Mouse (Mus musculus): ENCODE data around the gene Slc35a3. TPM values are rescaled to one million over a fixed set of nuclear protein-coding genes. Genes with fewer than 3 reads are reported as not detected.

Gene Slc35a3
- polyA plus RNA-seq, 1 experiment from 2014 or later = 15.9 TPM

DNA sequence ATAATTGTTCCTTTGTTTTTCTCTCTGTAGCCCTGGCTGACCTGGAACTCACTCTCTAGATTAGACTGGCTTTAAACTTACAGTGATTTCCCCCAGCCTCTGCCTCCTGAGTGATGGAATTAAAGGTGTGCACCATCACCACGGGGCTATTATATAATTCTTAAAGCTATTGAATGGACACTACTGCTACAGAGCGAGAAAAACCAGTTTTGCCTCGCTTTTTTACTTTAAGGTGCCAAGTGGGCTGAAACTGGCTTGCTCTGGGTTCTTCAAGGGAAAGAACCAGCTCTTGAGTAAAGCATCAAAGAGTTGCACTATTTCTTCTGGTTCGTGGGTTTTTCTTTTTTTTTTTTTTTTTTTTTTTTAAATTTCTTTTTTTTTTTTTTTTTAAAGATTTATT lies 10.3 kb upstream of the Slc35a3 start:
- no peak overlapping the region for H3K27ac ChIP-seq

GRCm38 (mm10) chr3:116718951-116719350 lies 6.3 kb upstream of the Slc35a3 start:
- Histone ChIP-seq H3K4me3 (replicated peaks) (no peak overlapping the region), H3K4me1 (no peaks in the 10 kb centered on the region), H3K27ac (no peak overlapping the region), H3K27me3 (no peaks in the 10 kb centered on the region), H3K4me2 (no peak overlapping the region), H3K9ac (no peak overlapping the region), H3K36me3 (no peaks in the 10 kb centered on the region), H3K9me3 (replicated peaks) (no peaks in the 10 kb centered on the region)
- ATAC-seq (replicated peaks; ENCODE audit: low FRiP score) = no peak
- 64% methylated on average over 3 of the region's 3 CpGs for WGBS

More for the DNA sequence above, 10.3 kb upstream of the Slc35a3 start:
- no peak overlapping the region for H3K4me3 ChIP-seq (replicated peaks)
- H3K9me3 ChIP-seq (replicated peaks) = no peaks in the 10 kb centered on the region
- 64% methylated on average over 4 of the region's 4 CpGs for WGBS
- H3K4me2 ChIP-seq = no peak overlapping the region
- H3K9ac ChIP-seq = no peak overlapping the region
- H3K27me3 ChIP-seq = no peaks in the 10 kb centered on the region
- no peak for ATAC-seq (replicated peaks; ENCODE audit: low FRiP score)
- H3K4me1 ChIP-seq = peaks cover 11% of the 10 kb centered on the region; the same call in 1 of the 2 replicates
- H3K36me3 ChIP-seq = no peaks in the 10 kb centered on the region

DNA sequence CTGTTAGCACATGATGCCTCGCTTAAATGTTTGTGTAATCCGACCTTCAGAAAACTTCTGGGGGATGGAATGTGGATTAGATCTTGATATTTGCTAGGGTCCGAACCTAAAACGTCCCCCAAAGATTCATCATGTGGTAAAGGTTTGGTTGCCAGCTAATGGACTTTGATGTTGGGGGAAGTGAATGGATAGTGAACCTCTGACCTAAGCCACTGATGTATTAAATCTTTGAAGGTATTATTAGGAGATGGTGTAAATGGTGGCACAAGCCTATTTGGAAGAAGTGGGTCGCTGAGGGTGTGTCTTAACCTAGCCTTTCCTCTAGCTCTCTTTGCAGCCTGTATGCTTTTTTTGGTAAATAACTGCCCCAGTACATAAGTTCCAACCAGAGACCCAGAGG lies 400 bp upstream of the Slc35a3 start:
- peaks cover 14% of the 10 kb centered on the region for H3K4me1 ChIP-seq
- H3K27me3 ChIP-seq = no peaks in the 10 kb centered on the region
- H3K9ac ChIP-seq = peak overlapping the region; percentile 92; the same call in 1 of the 2 replicates
- H3K27ac ChIP-seq = peak overlapping the region; percentile 88; the same call in 1 of the 2 replicates
- WGBS = 16% methylated on average over 5 of the region's 5 CpGs
- H3K9me3 ChIP-seq (replicated peaks) = no peaks in the 10 kb centered on the region
- peak overlapping the region; percentile 87 for H3K4me2 ChIP-seq
- H3K36me3 ChIP-seq = no peaks in the 10 kb centered on the region
- H3K4me3 ChIP-seq (replicated peaks) = peak overlapping the region; percentile 99
- no peak for ATAC-seq (replicated peaks; ENCODE audit: low FRiP score)

- WGBS = under 1% methylated on average over 77 of the region's 85 CpGs
- Histone ChIP-seq H3K4me3 (replicated peaks) (peak overlapping the region; percentile 99), H3K9ac (peak overlapping the region; percentile 92), H3K27ac (peak overlapping the region; percentile 88), H3K4me2 (peak overlapping the region; percentile 87), H3K27me3 (no peaks in the 10 kb centered on the region), H3K36me3 (no peaks in the 10 kb centered on the region), H3K4me1 (peaks cover 14% of the 10 kb centered on the region), H3K9me3 (replicated peaks) (no peaks in the 10 kb centered on the region)
- peak; percentile 91 for ATAC-seq (replicated peaks; ENCODE audit: low FRiP score)
Observed at GRCm38 (mm10) chr3:116711624-116712435, 801 bp downstream of the Slc35a3 start.

DNA sequence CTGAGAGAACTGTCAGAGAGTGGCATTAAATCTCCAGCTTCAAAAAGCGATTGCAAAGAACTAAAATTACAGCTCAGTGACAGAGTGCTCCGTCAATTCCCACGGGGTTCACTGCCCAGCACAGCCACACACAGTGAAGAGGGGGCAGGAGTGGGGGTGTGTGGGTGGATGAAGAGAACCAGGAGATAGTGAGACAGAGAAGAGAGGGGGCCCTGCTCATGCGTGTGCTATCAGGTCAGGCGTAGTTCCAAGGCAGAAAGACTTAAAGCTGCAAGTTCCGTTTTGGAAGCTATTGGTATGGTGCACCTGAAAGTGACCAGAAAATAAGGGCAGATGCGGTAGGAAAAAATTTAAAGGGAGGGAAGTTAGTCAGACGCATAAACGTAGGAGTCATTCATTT lies 1.7 kb downstream of the Slc35a3 start:
- ATAC-seq (replicated peaks; ENCODE audit: low FRiP score) = no peak
- peak overlapping the region; percentile 99 for H3K4me3 ChIP-seq (replicated peaks)
- no peak overlapping the region for H3K27ac ChIP-seq
- 28% methylated on average over 9 of the region's 9 CpGs for WGBS
- H3K4me1 ChIP-seq = peaks cover 14% of the 10 kb centered on the region
- no peaks in the 10 kb centered on the region for H3K9me3 ChIP-seq (replicated peaks)
- no peaks in the 10 kb centered on the region for H3K27me3 ChIP-seq
- no peaks in the 10 kb centered on the region for H3K36me3 ChIP-seq
- peak overlapping the region; percentile 87 for H3K4me2 ChIP-seq
- no peak overlapping the region for H3K9ac ChIP-seq

GRCm38 (mm10) chr3:116705637-116706204 lies 6.9 kb downstream of the Slc35a3 start:
- Histone ChIP-seq H3K4me1 (peaks cover 4% of the 10 kb centered on the region; the same call in 1 of the 2 replicates), H3K9ac (no peak overlapping the region), H3K4me3 (replicated peaks) (no peak overlapping the region), H3K4me2 (no peak overlapping the region), H3K27me3 (no peaks in the 10 kb centered on the region), H3K36me3 (0 out of 2 replicates have a peak, but pooled peaks cover 3% of the 10 kb centered on the region), H3K27ac (no peak overlapping the region), H3K9me3 (replicated peaks) (no peaks in the 10 kb centered on the region)
- ATAC-seq (replicated peaks; ENCODE audit: low FRiP score) = no peak
- WGBS = 79% methylated on average over 1 of the region's 1 CpGs

- no peaks in the 10 kb centered on the region for H3K9me3 ChIP-seq (replicated peaks)
- no peak overlapping the region for H3K9ac ChIP-seq
- WGBS = 90% methylated on average over 5 of the region's 5 CpGs
- ATAC-seq (replicated peaks; ENCODE audit: low FRiP score) = no peak
- 0 out of 2 replicates have a peak, but pooled peaks cover 7% of the 10 kb centered on the region for H3K36me3 ChIP-seq
- no peak overlapping the region for H3K4me3 ChIP-seq (replicated peaks)
- no peak overlapping the region for H3K27ac ChIP-seq
- H3K4me2 ChIP-seq = no peak overlapping the region
- 0 out of 2 replicates have a peak, but pooled peaks cover 4% of the 10 kb centered on the region for H3K4me1 ChIP-seq
- no peaks in the 10 kb centered on the region for H3K27me3 ChIP-seq
Observed at GRCm38 (mm10) chr3:116703835-116704234, 8.8 kb downstream of the Slc35a3 start.

GRCm38 (mm10) chr3:116702647-116703272 lies 9.9 kb downstream of the Slc35a3 start:
- Histone ChIP-seq H3K27me3 (no peaks in the 10 kb centered on the region), H3K4me1 (0 out of 2 replicates have a peak, but pooled peaks cover 4% of the 10 kb centered on the region), H3K9me3 (replicated peaks) (no peaks in the 10 kb centered on the region), H3K27ac (no peak overlapping the region), H3K9ac (no peak overlapping the region), H3K36me3 (0 out of 2 replicates have a peak, but pooled peaks cover 7% of the 10 kb centered on the region), H3K4me2 (no peak overlapping the region), H3K4me3 (replicated peaks) (no peak overlapping the region)
- ATAC-seq (replicated peaks; ENCODE audit: low FRiP score) = 0 out of 2 replicates have a peak, but pooled peaks have one; percentile 35
- 75% methylated on average over 1 of the region's 1 CpGs for WGBS

- H3K9me3 ChIP-seq (replicated peaks) = no peaks in the 10 kb centered on the region
- 0 out of 2 replicates have a peak, but pooled peaks cover 7% of the 10 kb centered on the region for H3K36me3 ChIP-seq
- H3K4me3 ChIP-seq (replicated peaks) = no peak overlapping the region
- H3K4me1 ChIP-seq = 0 out of 2 replicates have a peak, but pooled peaks cover 4% of the 10 kb centered on the region
- 93% methylated on average over 4 of the region's 4 CpGs for WGBS
- no peak; the same call in 1 of the 2 replicates for ATAC-seq (replicated peaks; ENCODE audit: low FRiP score)
- no peak overlapping the region for H3K4me2 ChIP-seq
- H3K27me3 ChIP-seq = no peaks in the 10 kb centered on the region
- no peak overlapping the region for H3K27ac ChIP-seq
- no peak overlapping the region for H3K9ac ChIP-seq
Observed at GRCm38 (mm10) chr3:116701601-116702000, 11.0 kb downstream of the Slc35a3 start.

DNA sequence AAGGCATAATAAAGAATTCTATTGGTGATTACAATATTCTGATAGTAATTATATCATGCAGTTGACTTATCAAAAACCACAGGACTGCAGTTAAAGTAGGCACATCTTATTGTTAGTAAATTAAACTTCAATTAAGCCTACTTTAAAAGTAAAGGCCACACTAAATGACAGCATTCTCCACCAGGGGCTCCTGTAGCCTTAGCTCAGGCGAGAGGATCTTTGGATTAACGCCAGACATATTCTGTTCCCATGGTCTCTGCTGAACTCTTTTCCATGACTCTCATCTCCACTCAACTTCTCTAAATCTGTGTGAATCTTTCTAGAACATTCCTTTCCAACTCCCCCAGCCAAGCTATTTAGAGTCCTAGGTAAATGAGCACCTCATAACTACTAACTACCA lies 13.8 kb downstream of the Slc35a3 start:
- Histone ChIP-seq H3K27me3 (no peaks in the 10 kb centered on the region), H3K4me2 (no peak overlapping the region), H3K9ac (no peak overlapping the region), H3K4me3 (replicated peaks) (no peak overlapping the region), H3K4me1 (no peaks in the 10 kb centered on the region), H3K9me3 (replicated peaks) (no peaks in the 10 kb centered on the region), H3K27ac (no peak overlapping the region), H3K36me3 (peaks cover 6% of the 10 kb centered on the region; the same call in 1 of the 2 replicates)
- ATAC-seq (replicated peaks; ENCODE audit: low FRiP score) = no peak
- 61% methylated on average over 2 of the region's 2 CpGs for WGBS

DNA sequence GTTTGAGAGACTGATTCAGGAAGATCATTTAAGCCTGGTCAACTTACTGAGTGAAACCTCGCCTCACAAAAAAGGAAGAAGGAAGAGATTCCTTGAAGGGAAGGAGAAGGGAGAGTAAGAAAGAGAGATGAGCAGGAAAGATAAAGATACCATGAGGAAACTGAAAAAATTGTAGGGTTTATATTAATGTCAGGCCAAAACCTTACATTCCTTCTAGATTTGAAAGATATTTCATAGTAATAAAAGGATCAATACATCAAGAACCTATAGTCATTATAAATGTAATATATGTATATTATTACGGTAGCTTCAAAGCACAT lies 17.0 kb downstream of the Slc35a3 start:
- peaks cover 16% of the 10 kb centered on the region; the same call in 1 of the 2 replicates for H3K36me3 ChIP-seq
- no peaks in the 10 kb centered on the region for H3K27me3 ChIP-seq
- H3K27ac ChIP-seq = no peak overlapping the region
- H3K9me3 ChIP-seq (replicated peaks) = no peaks in the 10 kb centered on the region
- no peak overlapping the region for H3K4me3 ChIP-seq (replicated peaks)
- 85% methylated on average over 2 of the region's 2 CpGs for WGBS
- H3K4me1 ChIP-seq = no peaks in the 10 kb centered on the region
- H3K9ac ChIP-seq = no peak overlapping the region
- H3K4me2 ChIP-seq = no peak overlapping the region
- no peak for ATAC-seq (replicated peaks; ENCODE audit: low FRiP score)
